Mouse (Mus musculus): ENCODE measurements around the gene B3gat1.

DNA sequence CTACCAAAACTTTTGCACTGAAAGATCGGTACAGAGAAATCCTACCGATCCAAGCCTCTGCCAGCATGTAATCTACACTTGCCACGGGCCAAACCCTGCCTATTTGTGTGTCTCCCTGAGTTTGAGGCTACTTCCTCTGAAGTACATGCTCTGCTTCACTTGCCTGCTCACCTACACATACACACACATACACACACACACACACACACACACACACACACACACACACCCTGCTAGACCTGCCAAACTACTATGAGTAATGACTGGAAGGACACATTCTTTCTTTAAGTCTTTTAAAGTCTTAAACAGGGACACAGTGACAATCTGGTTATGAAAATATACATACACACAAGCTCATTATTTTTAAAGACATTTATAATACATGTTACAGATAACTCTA lies 64.7 kb downstream of the B3gat1 start:
- no peak for TF ChIP-seq CTCF (IDR thresholded peaks at IDR 0.05; ENCODE audit: low read depth, low read length)
- TF ChIP-seq POLR2A (IDR thresholded peaks at IDR 0.05; ENCODE audit: extremely low read depth, insufficient read depth, low read length): no peak
